Mouse (Mus musculus) CD8-positive naive resting alpha-beta T cell, adult 2 months (primary cell): ENCODE data around the gene Cggbp1.
A peak's percentile ranks its signal among the peaks of the same experiment; 100 is the strongest.

ENCODE experiments used
- DNase-seq, 2 experiments: peaks; one replicate each; pipeline ENCODE4 v3.0.0; 2022; ENCODE audit warnings: low read depth in 2 of 2, low spot score in 2 of 2

The Cggbp1 gene

GRCm38 (mm10) chr16:64872841-64873240 is 21.0 kb downstream of the Cggbp1 start:
- DNase-seq, result no peak

GRCm38 (mm10) chr16:64873416-64874305 is 21.9 kb downstream of the Cggbp1 start:
- DNase-seq, result peak; percentile 55 to 68

GRCm38 (mm10) chr16:64875384-64875783 is 23.6 kb downstream of the Cggbp1 start:
- no peak for DNase-seq

GRCm38 (mm10) chr16:64875822-64876221 is 24.0 kb downstream of the Cggbp1 start:
- no peak for DNase-seq

- no peak for DNase-seq
Measured at GRCm38 (mm10) chr16:64876631-64877265, 25.0 kb downstream of the Cggbp1 start.

- DNase-seq, result no peak
Measured at GRCm38 (mm10) chr16:64877314-64877713, 25.5 kb downstream of the Cggbp1 start.

GRCm38 (mm10) chr16:64878611-64879132 is 26.9 kb downstream of the Cggbp1 start:
- DNase-seq, result no peak

- DNase-seq, result no peak
Measured at GRCm38 (mm10) chr16:64879735-64880134, 27.9 kb downstream of the Cggbp1 start.

GRCm38 (mm10) chr16:64880986-64881385 is 29.2 kb downstream of the Cggbp1 start:
- no peak for DNase-seq

GRCm38 (mm10) chr16:64881442-64881841 is 29.6 kb downstream of the Cggbp1 start:
- no peak for DNase-seq

- no peak for DNase-seq
Measured at GRCm38 (mm10) chr16:64883896-64884295, 32.1 kb downstream of the Cggbp1 start.

GRCm38 (mm10) chr16:64884420-64884838 is 32.6 kb downstream of the Cggbp1 start:
- DNase-seq, result no peak

- no peak for DNase-seq
Measured at GRCm38 (mm10) chr16:64885142-64885541, 33.3 kb downstream of the Cggbp1 start.

GRCm38 (mm10) chr16:64885547-64885946 is 33.8 kb downstream of the Cggbp1 start:
- no peak for DNase-seq

GRCm38 (mm10) chr16:64889496-64889895 is 37.7 kb downstream of the Cggbp1 start:
- no peak for DNase-seq

- peak in 1 of 2 experiments; percentile 27 for DNase-seq
Measured at GRCm38 (mm10) chr16:64899084-64899483, 47.3 kb downstream of the Cggbp1 start.

GRCm38 (mm10) chr16:64903328-64903727 is 51.5 kb downstream of the Cggbp1 start:
- DNase-seq, result no peak

- DNase-seq, result no peak
Measured at GRCm38 (mm10) chr16:64907112-64907511, 55.3 kb downstream of the Cggbp1 start.

GRCm38 (mm10) chr16:64908747-64909146 is 57.0 kb downstream of the Cggbp1 start:
- no peak for DNase-seq
